Mouse (Mus musculus): ENCODE results near the gene Eya2.
A peak's percentile ranks its signal among the peaks of the same experiment; 100 is the strongest.

Gene Eya2

GRCm38 (mm10) chr2:165653001-165653921 lies 58.4 kb downstream of the Eya2 start:
- no peak for DNase-seq (ENCODE audit: low spot score)

GRCm38 (mm10) chr2:165654151-165654550 lies 59.3 kb downstream of the Eya2 start:
- DNase-seq (ENCODE audit: low spot score), result no peak

- DNase-seq (ENCODE audit: low spot score), result no peak
Measured at GRCm38 (mm10) chr2:165654696-165655491, 60.1 kb downstream of the Eya2 start.

- DNase-seq (ENCODE audit: low spot score), result no peak
Measured at GRCm38 (mm10) chr2:165656541-165656940, 61.7 kb downstream of the Eya2 start.

- no peak for DNase-seq (ENCODE audit: low spot score)
Measured at GRCm38 (mm10) chr2:165656956-165657355, 62.1 kb downstream of the Eya2 start.

- no peak for DNase-seq (ENCODE audit: low spot score)
Measured at GRCm38 (mm10) chr2:165659552-165659951, 64.7 kb downstream of the Eya2 start.

GRCm38 (mm10) chr2:165663266-165663665 lies 68.4 kb downstream of the Eya2 start:
- no peak for DNase-seq (ENCODE audit: low spot score)

GRCm38 (mm10) chr2:165664648-165665047 lies 69.8 kb downstream of the Eya2 start:
- no peak for DNase-seq (ENCODE audit: low spot score)

GRCm38 (mm10) chr2:165665176-165665575 lies 70.3 kb downstream of the Eya2 start:
- DNase-seq (ENCODE audit: low spot score), result no peak

GRCm38 (mm10) chr2:165667096-165667495 lies 72.3 kb downstream of the Eya2 start:
- DNase-seq (ENCODE audit: low spot score), result no peak

- DNase-seq (ENCODE audit: low spot score), result no peak
Measured at GRCm38 (mm10) chr2:165682719-165683118, 87.9 kb downstream of the Eya2 start.

GRCm38 (mm10) chr2:165687516-165687915 lies 92.7 kb downstream of the Eya2 start:
- no peak for DNase-seq (ENCODE audit: low spot score)

GRCm38 (mm10) chr2:165688896-165689295 lies 94.1 kb downstream of the Eya2 start:
- DNase-seq (ENCODE audit: low spot score), result no peak

GRCm38 (mm10) chr2:165691016-165691415 lies 96.2 kb downstream of the Eya2 start:
- no peak for DNase-seq (ENCODE audit: low spot score)

- DNase-seq (ENCODE audit: low spot score), result no peak
Measured at GRCm38 (mm10) chr2:165692944-165693660, 98.3 kb downstream of the Eya2 start.

GRCm38 (mm10) chr2:165694767-165695166 lies 99.9 kb downstream of the Eya2 start:
- DNase-seq (ENCODE audit: low spot score), result no peak

GRCm38 (mm10) chr2:165700252-165700908 lies 105.5 kb downstream of the Eya2 start:
- DNase-seq (ENCODE audit: low spot score), result no peak

- DNase-seq (ENCODE audit: low spot score), result no peak
Measured at GRCm38 (mm10) chr2:165703033-165703805, 108.4 kb downstream of the Eya2 start.

GRCm38 (mm10) chr2:165708266-165708665 lies 113.4 kb downstream of the Eya2 start:
- no peak for DNase-seq (ENCODE audit: low spot score)

GRCm38 (mm10) chr2:165716688-165717087 lies 121.9 kb downstream of the Eya2 start:
- peak; percentile 12 for DNase-seq (ENCODE audit: low spot score)
